Mouse (Mus musculus) frontal cortex, postnatal 36 days (tissue): ENCODE measurements at regions not wholly inside any gene's neighbourhood (a gene's known extent, or its start where the extent isn't known, plus 50 kb on each side); places are given as distances from the start of the nearest gene placed in this dataset.

Experiments used
- DNase-seq, 2 experiments: peaks; one replicate each; pipeline ENCODE4 v3.0.0; 2022; ENCODE audit warnings: low spot score in 2 of 2

GRCm38 (mm10) chr11:17324651-17325050 lies 67.3 kb downstream of the C1d start:
- DNase-seq, result no peak

GRCm38 (mm10) chr11:17325731-17326646 lies 68.6 kb downstream of the C1d start:
- DNase-seq, result no peak

- no peak for DNase-seq
These were observed 69.3 kb downstream of the C1d start for GRCm38 (mm10) chr11:17326695-17327094.

GRCm38 (mm10) chr11:17351476-17351875 lies 94.1 kb downstream of the C1d start:
- DNase-seq, result no peak

GRCm38 (mm10) chr11:17352148-17353130 lies 95.1 kb downstream of the C1d start:
- DNase-seq, result peak in 1 of 2 experiments; percentile 5

GRCm38 (mm10) chr11:17359698-17360254 lies 102.4 kb downstream of the C1d start:
- no peak for DNase-seq

GRCm38 (mm10) chr11:17377859-17378258 lies 120.5 kb downstream of the C1d start:
- DNase-seq, result no peak

GRCm38 (mm10) chr11:17386756-17387155 lies 129.4 kb downstream of the C1d start:
- DNase-seq, result peak; percentile 38 to 58

- no peak for DNase-seq
These were observed 136.5 kb downstream of the C1d start for GRCm38 (mm10) chr11:17393832-17394231.

GRCm38 (mm10) chr11:17414531-17414930 lies 157.2 kb downstream of the C1d start:
- DNase-seq, result no peak

- DNase-seq, result no peak
These were observed 157.8 kb downstream of the C1d start for GRCm38 (mm10) chr11:17415144-17415543.

- DNase-seq, result no peak
These were observed 160.4 kb downstream of the C1d start for GRCm38 (mm10) chr11:17417656-17418289.

- DNase-seq, result no peak
These were observed 184.8 kb downstream of the C1d start for GRCm38 (mm10) chr11:17442133-17442532.

GRCm38 (mm10) chr11:17449289-17449688 lies 191.9 kb downstream of the C1d start:
- no peak for DNase-seq

GRCm38 (mm10) chr11:17450360-17451045 lies 193.1 kb downstream of the C1d start:
- no peak for DNase-seq

GRCm38 (mm10) chr11:17451451-17451850 lies 194.1 kb downstream of the C1d start:
- DNase-seq, result no peak

GRCm38 (mm10) chr11:17453530-17453929 lies 196.2 kb downstream of the C1d start:
- no peak for DNase-seq

GRCm38 (mm10) chr11:17458946-17459345 lies 201.6 kb downstream of the C1d start:
- no peak for DNase-seq

GRCm38 (mm10) chr11:17460024-17460919 lies 202.9 kb downstream of the C1d start:
- peak; percentile 6 to 23 for DNase-seq

- DNase-seq, result no peak
These were observed 203.5 kb downstream of the C1d start for GRCm38 (mm10) chr11:17460920-17461279.
